Mouse (Mus musculus): ENCODE results near the gene Best1.

- TF ChIP-seq CTCF (conservative IDR thresholded peaks at IDR 0.05; ENCODE audit: insufficient read depth, insufficient read length, low read depth, low read length) (no peak), POLR2A (IDR thresholded peaks at IDR 0.05; ENCODE audit: low read depth, low read length) (no peak)
Measured at GRCm38 (mm10) chr19:9952390-9952789, 49.0 kb downstream of the Best1 start.

All from kidney, adult 2 months (tissue).